Mouse (Mus musculus) intestine, embryonic 15.5 days (tissue): ENCODE data around the gene Dusp8. TPM values are rescaled to one million over a fixed set of nuclear protein-coding genes. Genes with fewer than 3 reads are reported as not detected.
A peak's percentile ranks its signal among the peaks of the same experiment; 100 is the strongest.
"Not testable (repeated sequence)": the region's sequence is repeated elsewhere in the genome, so short reads cannot be mapped to it uniquely, and the experiment has no call there.

Source experiments
- ATAC-seq: fragments of 200-750 bp; cut with Nextera tagmentation; 2 replicates; pipeline ENCODE4 v1.8.0; 2017; ENCODE audit warnings: moderate TSS enrichment, moderate library complexity
- H3K27ac ChIP-seq: fragments of 300-500 bp; sonication (generic); 2 replicates; pipeline ENCODE4 v1.5.1; 2015; ENCODE audit warnings: mild to moderate bottlenecking, inconsistent platforms
- H3K27me3 ChIP-seq: fragments of 300-500 bp; sonication (generic); replicated peaks from 2 replicates; pipeline ENCODE4 v1.6.1; 2015; ENCODE audit warnings: inconsistent platforms
- H3K36me3 ChIP-seq: fragments of 300-500 bp; sonication (generic); 2 replicates; pipeline ENCODE4 v1.6.1; 2015; ENCODE audit warnings: inconsistent platforms
- H3K4me1 ChIP-seq: fragments of 300-500 bp; sonication (generic); replicated peaks from 2 replicates; pipeline ENCODE4 v1.6.1; 2015; ENCODE audit warnings: inconsistent platforms
- H3K4me2 ChIP-seq: fragments of 300-500 bp; sonication (generic); replicated peaks from 2 replicates; pipeline ENCODE4 v1.6.1; 2015; ENCODE audit warnings: mild to moderate bottlenecking, inconsistent platforms
- H3K4me3 ChIP-seq: fragments of 300-500 bp; sonication (generic); replicated peaks from 2 replicates; pipeline ENCODE4 v1.5.1; 2015; ENCODE audit warnings: inconsistent platforms
- H3K9ac ChIP-seq: fragments of 300-500 bp; sonication (generic); 2 replicates; pipeline ENCODE4 v1.6.1; 2015; ENCODE audit warnings: inconsistent platforms
- H3K9me3 ChIP-seq: fragments of 300-500 bp; sonication (generic); 2 replicates; pipeline ENCODE4 v1.6.1; 2016; ENCODE audit warnings: inconsistent platforms
- WGBS: fragments of 180-500 bp; shearing (Covaris S2); methylation state at CpG from one replicate; pipeline ENCODE4 v1.1.7; 2015; 5-methylcytosine and 5-hydroxymethylcytosine counted together
- polyA plus RNA-seq: library from polyadenylated mRNA; unstranded; fragments of >200 nt; fragmentation: Nextera tagmentation; extraction: Ambion mirVana; gene quantifications from 2 replicates; pipeline ENCODE4 v1.2.1, GENCODE M21; 2015

Gene Dusp8
- polyA plus RNA-seq, result 6.6 TPM in 2 replicates

GRCm38 (mm10) chr7:142095183-142095931 is at the start of gene Dusp8:
Dusp8 (minus strand) TSS chr7:142095843.
- H3K4me3 ChIP-seq, result peak within 1 kb of the TSS; percentile 77
- peak within 1 kb of the TSS; percentile 57; the same call in 1 of the 2 replicates for H3K27ac ChIP-seq
- peaks cover 12% of the 10 kb centered on the region; the same call in 1 of the 2 replicates for H3K4me1 ChIP-seq
- ATAC-seq, result peak; percentile 94
- peaks cover 46% of the 10 kb centered on the region for H3K27me3 ChIP-seq
- 1% methylated on average over 49 of the region's 63 CpGs for WGBS
- peak within 1 kb of the TSS; percentile 98 for H3K4me2 ChIP-seq
- H3K9me3 ChIP-seq, result no peaks in the 10 kb centered on the region
- H3K36me3 ChIP-seq, result no peaks in the 10 kb centered on the region
- H3K9ac ChIP-seq, result peak within 1 kb of the TSS; percentile 80

- H3K4me2 ChIP-seq, result no peak within 1 kb of the TSS
- H3K4me1 ChIP-seq, result no peaks in the 10 kb centered on the region
- H3K27me3 ChIP-seq, result no peaks in the 10 kb centered on the region
- 86% methylated on average over 1 of the region's 1 CpGs for WGBS
- H3K36me3 ChIP-seq, result no peaks in the 10 kb centered on the region
- no peak within 1 kb of the TSS for H3K27ac ChIP-seq
- no peak within 1 kb of the TSS for H3K4me3 ChIP-seq
- ATAC-seq, result no peak
- H3K9me3 ChIP-seq, result no peaks in the 10 kb centered on the region
- H3K9ac ChIP-seq, result no peak within 1 kb of the TSS
Observed at GRCm38 (mm10) chr7:142144507-142144906, 48.9 kb upstream of the Dusp8 start, which contains the start of gene Gm45337. Gm45337 (minus strand) TSS chr7:142144607.

- not testable (repeated sequence) for ATAC-seq, H3K9ac ChIP-seq
- 23% methylated on average over 1 of the region's 1 CpGs for WGBS
Observed at GRCm38 (mm10) chr7:142143506-142144010, 47.9 kb upstream of the Dusp8 start.

GRCm38 (mm10) chr7:142140696-142141095 is 45.1 kb upstream of the Dusp8 start:
- no peak overlapping the region for H3K27ac ChIP-seq
- no peak overlapping the region for H3K9ac ChIP-seq
- ATAC-seq, result no peak
- no peaks in the 10 kb centered on the region for H3K36me3 ChIP-seq
- H3K9me3 ChIP-seq, result no peaks in the 10 kb centered on the region
- H3K4me1 ChIP-seq, result no peaks in the 10 kb centered on the region
- H3K4me3 ChIP-seq, result no peak overlapping the region
- 16% methylated on average over 1 of the region's 1 CpGs for WGBS
- no peak overlapping the region for H3K4me2 ChIP-seq
- no peaks in the 10 kb centered on the region for H3K27me3 ChIP-seq

More at GRCm38 (mm10) chr7:142143506-142144010, 47.9 kb upstream of the Dusp8 start:
- not testable (repeated sequence) for H3K27ac ChIP-seq, H3K4me1 ChIP-seq, H3K4me3 ChIP-seq, H3K36me3 ChIP-seq, H3K27me3 ChIP-seq, H3K4me2 ChIP-seq, H3K9me3 ChIP-seq

- H3K4me3 ChIP-seq, H3K4me2 ChIP-seq, H3K9me3 ChIP-seq, H3K27ac ChIP-seq, ATAC-seq, H3K36me3 ChIP-seq, H3K27me3 ChIP-seq, H3K9ac ChIP-seq, H3K4me1 ChIP-seq: not testable (repeated sequence)
- WGBS, result 41% methylated on average over 2 of the region's 2 CpGs
Observed at GRCm38 (mm10) chr7:142135934-142136333, 40.3 kb upstream of the Dusp8 start, which contains the start of gene Gm39115. Gm39115 (minus strand) TSS chr7:142136034.

DNA sequence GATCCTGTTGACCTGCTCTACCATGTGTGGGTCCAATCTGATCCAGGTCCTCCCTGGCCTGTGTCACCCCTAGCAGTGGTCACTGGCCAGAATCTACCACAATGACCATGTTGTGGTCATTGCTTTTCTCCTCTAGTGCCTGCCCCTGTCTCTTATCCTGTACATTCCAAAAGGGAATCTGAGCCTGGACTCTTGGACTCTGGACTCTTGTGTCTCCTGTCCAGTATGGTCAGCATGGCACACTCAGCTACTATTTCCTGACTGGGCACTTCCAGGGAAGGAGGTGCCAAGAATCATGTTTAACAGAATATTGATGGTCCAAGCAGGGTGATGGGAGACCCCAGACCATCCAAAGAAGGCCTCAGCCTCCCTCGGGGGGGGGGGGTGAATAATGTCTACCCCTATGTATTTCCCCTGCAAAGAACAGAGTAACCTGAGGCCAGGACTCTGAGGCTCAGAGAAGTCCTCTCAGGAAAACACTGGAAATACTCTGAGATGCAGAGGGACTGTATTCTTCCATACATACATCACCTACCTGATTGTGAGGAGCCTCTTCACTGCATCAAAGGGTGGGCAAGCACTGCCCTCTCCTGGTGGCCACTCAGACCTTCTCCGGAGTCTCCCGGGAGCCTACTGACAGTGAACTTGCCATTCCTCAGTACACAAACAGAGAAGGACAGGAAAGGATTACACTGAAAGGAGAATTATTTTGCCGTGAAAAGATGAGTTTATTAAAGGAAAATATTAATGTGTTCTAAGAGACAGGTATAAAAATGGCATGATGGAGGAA is 38.8 kb upstream of the Dusp8 start:
- 48% methylated on average over 4 of the region's 4 CpGs for WGBS
- Histone ChIP-seq H3K9ac (no peak overlapping the region), H3K4me2 (no peak overlapping the region), H3K27me3 (no peaks in the 10 kb centered on the region), H3K4me3 (no peak overlapping the region), H3K9me3 (no peaks in the 10 kb centered on the region), H3K4me1 (no peaks in the 10 kb centered on the region), H3K27ac (no peak overlapping the region), H3K36me3 (no peaks in the 10 kb centered on the region)
- no peak for ATAC-seq

- no peak overlapping the region for H3K9ac ChIP-seq
- H3K4me3 ChIP-seq, result no peak overlapping the region
- no peak for ATAC-seq
- no peak overlapping the region for H3K27ac ChIP-seq
- 62% methylated on average over 4 of the region's 4 CpGs for WGBS
- no peaks in the 10 kb centered on the region for H3K4me1 ChIP-seq
- H3K9me3 ChIP-seq, result no peaks in the 10 kb centered on the region
- H3K36me3 ChIP-seq, result no peaks in the 10 kb centered on the region
- no peak overlapping the region for H3K4me2 ChIP-seq
- H3K27me3 ChIP-seq, result no peaks in the 10 kb centered on the region
Observed at GRCm38 (mm10) chr7:142128843-142129242, 33.2 kb upstream of the Dusp8 start.

- ATAC-seq, result not testable (repeated sequence)
- 78% methylated on average over 1 of the region's 1 CpGs for WGBS
Observed at GRCm38 (mm10) chr7:142120629-142121028, 25.0 kb upstream of the Dusp8 start, which contains the start of gene Gm45618. Gm45618 (minus strand) TSS chr7:142120729.

GRCm38 (mm10) chr7:142119632-142120031 is 24.0 kb upstream of the Dusp8 start:
- no peaks in the 10 kb centered on the region for H3K27me3 ChIP-seq
- H3K9ac ChIP-seq, result no peak overlapping the region
- 21% methylated on average over 5 of the region's 5 CpGs for WGBS
- H3K27ac ChIP-seq, result no peak overlapping the region
- H3K9me3 ChIP-seq, result no peaks in the 10 kb centered on the region
- H3K4me3 ChIP-seq, result no peak overlapping the region
- no peak overlapping the region for H3K4me2 ChIP-seq
- ATAC-seq, result no peak
- H3K36me3 ChIP-seq, result no peaks in the 10 kb centered on the region
- H3K4me1 ChIP-seq, result no peaks in the 10 kb centered on the region

More at GRCm38 (mm10) chr7:142120629-142121028, 25.0 kb upstream of the Dusp8 start, which contains the start of gene Gm45618:
- H3K4me3 ChIP-seq, H3K4me1 ChIP-seq, H3K27me3 ChIP-seq, H3K36me3 ChIP-seq, H3K27ac ChIP-seq, H3K4me2 ChIP-seq, H3K9me3 ChIP-seq, H3K9ac ChIP-seq: not testable (repeated sequence)

- Histone ChIP-seq H3K9ac (no peak overlapping the region), H3K27ac (no peak overlapping the region), H3K4me1 (no peaks in the 10 kb centered on the region), H3K4me3 (no peak overlapping the region), H3K27me3 (no peaks in the 10 kb centered on the region), H3K4me2 (no peak overlapping the region), H3K36me3 (no peaks in the 10 kb centered on the region), H3K9me3 (no peaks in the 10 kb centered on the region)
- WGBS, result 56% methylated on average over 5 of the region's 5 CpGs
- no peak for ATAC-seq
Observed at GRCm38 (mm10) chr7:142104747-142105146, 9.1 kb upstream of the Dusp8 start.

GRCm38 (mm10) chr7:142097776-142098175 is 2.1 kb upstream of the Dusp8 start:
- no peaks in the 10 kb centered on the region for H3K36me3 ChIP-seq
- no peak overlapping the region for H3K27ac ChIP-seq
- peak; percentile 63 for ATAC-seq
- H3K4me3 ChIP-seq, result no peak overlapping the region
- H3K9me3 ChIP-seq, result no peaks in the 10 kb centered on the region
- H3K9ac ChIP-seq, result no peak overlapping the region
- H3K4me1 ChIP-seq, result peaks cover 12% of the 10 kb centered on the region; the same call in 1 of the 2 replicates
- 10% methylated on average over 9 of the region's 9 CpGs for WGBS
- peaks cover 40% of the 10 kb centered on the region for H3K27me3 ChIP-seq
- no peak overlapping the region for H3K4me2 ChIP-seq

- WGBS, result 65% methylated on average over 4 of the region's 4 CpGs
- no peak for ATAC-seq
- Histone ChIP-seq H3K36me3 (no peaks in the 10 kb centered on the region), H3K4me3 (no peak overlapping the region), H3K4me1 (peaks cover 12% of the 10 kb centered on the region; the same call in 1 of the 2 replicates), H3K27me3 (peaks cover 45% of the 10 kb centered on the region), H3K9ac (no peak overlapping the region), H3K27ac (no peak overlapping the region), H3K4me2 (no peak overlapping the region), H3K9me3 (no peaks in the 10 kb centered on the region)
Observed at GRCm38 (mm10) chr7:142096701-142097100, 1.1 kb upstream of the Dusp8 start.
